Mouse (Mus musculus): Measurements from ENCODE around the gene Ptprn. TPM values are rescaled to one million over a fixed set of nuclear protein-coding genes. Genes with fewer than 3 reads are reported as not detected.
A peak's percentile ranks its signal among the peaks of the same experiment; 100 is the strongest.

Gene Ptprn
- polyA plus RNA-seq, 1 experiment, result 0.94 TPM

DNA sequence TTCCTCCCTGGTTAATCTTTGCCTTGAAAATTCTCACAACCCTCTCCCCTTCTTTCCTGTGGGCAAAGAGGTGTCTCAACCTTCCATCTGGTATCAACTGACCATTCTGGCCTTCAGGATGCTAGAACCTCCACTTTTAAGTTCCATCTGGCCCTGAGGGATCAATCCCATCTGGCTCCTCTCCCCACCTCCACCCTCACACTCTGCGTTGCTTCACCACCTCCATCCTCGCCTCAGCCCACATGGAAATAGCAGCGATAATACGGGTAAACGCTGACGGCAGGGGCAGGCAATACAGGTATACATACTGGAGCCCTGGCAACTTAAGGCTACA is 46.4 kb downstream of the Ptprn start:
- H3K27ac ChIP-seq (ENCODE audit: insufficient read depth, low read depth, low read length), result no peak overlapping the region
- TF ChIP-seq POLR2A (IDR thresholded peaks at IDR 0.05; ENCODE audit: borderline replicate concordance, low read depth, low read length) (no peak), CTCF (IDR thresholded peaks at IDR 0.05; ENCODE audit: low read depth, low read length) (no peak)
- H3K4me1 ChIP-seq (ENCODE audit: control insufficient read depth, insufficient read depth, low read length), result peaks cover 38% of the 10 kb centered on the region
- peak overlapping the region; percentile 95 for H3K4me3 ChIP-seq (ENCODE audit: insufficient read depth, low read length)

DNA sequence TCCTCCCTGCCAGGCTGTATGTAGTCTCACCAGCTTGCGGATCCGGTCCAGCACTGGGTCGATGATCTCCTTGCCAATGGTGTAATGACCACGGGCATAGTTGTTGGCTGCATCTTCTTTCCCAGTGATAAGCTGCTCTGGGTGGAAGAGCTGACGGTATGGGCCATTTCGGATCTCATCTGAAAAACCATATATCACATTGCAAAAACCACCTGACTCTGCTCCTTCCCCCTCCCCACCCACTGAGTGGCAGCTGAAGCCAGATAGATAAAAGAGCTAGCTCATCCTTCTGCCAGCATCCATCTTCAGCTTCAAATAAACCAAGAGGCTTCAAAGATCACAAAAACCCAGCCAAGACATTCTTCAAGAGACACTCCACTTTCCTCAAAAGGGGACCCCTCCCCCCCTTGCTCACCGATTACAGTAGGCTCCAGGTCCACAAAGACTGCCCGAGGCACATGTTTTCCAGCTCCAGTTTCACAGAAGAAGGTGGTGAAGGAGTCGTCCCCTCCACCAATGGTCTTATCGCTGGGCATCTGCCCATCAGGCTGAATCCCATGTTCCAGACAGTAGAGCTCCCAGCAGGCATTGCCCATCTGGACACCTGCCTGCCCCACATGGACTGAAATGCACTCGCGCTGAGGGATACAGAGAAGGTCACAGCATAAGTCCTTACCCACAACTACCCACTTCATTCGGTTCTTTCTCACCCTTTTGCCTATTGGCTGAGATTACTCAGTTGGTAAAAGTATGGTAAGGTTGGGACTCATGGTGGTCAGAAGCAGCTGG is 47.3 kb downstream of the Ptprn start:
- no peak overlapping the region for H3K27ac ChIP-seq (ENCODE audit: insufficient read depth, low read depth, low read length)
- no peak overlapping the region for H3K4me3 ChIP-seq (ENCODE audit: insufficient read depth, low read length)
- peaks cover 43% of the 10 kb centered on the region for H3K4me1 ChIP-seq (ENCODE audit: control insufficient read depth, insufficient read depth, low read length)
- TF ChIP-seq POLR2A (IDR thresholded peaks at IDR 0.05; ENCODE audit: borderline replicate concordance, low read depth, low read length), result no peak
- no peak for TF ChIP-seq CTCF (IDR thresholded peaks at IDR 0.05; ENCODE audit: low read depth, low read length)

DNA sequence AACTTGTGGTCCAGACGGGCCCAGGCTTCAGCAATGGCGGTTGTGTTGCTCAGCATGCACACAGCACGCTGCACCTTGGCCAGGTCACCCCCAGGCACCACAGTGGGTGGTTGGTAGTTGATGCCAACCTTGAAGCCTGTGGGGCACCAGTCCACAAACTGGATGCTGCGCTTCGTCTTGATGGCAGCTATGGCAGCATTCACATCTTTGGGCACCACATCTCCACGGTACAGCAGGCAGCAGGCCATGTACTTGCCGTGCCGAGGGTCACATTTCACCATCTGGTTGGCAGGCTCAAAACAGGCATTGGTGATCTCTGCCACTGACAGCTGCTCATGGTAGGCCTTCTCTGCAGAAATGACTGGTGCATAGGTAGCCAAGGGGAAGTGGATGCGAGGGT is 48.5 kb downstream of the Ptprn start:
- no peak for TF ChIP-seq CTCF (IDR thresholded peaks at IDR 0.05; ENCODE audit: low read depth, low read length)
- TF ChIP-seq POLR2A (IDR thresholded peaks at IDR 0.05; ENCODE audit: borderline replicate concordance, low read depth, low read length), result no peak
- Histone ChIP-seq H3K4me1 (ENCODE audit: control insufficient read depth, insufficient read depth, low read length) (peaks cover 43% of the 10 kb centered on the region), H3K27ac (ENCODE audit: insufficient read depth, low read depth, low read length) (no peak overlapping the region), H3K4me3 (ENCODE audit: insufficient read depth, low read length) (no peak overlapping the region)

DNA sequence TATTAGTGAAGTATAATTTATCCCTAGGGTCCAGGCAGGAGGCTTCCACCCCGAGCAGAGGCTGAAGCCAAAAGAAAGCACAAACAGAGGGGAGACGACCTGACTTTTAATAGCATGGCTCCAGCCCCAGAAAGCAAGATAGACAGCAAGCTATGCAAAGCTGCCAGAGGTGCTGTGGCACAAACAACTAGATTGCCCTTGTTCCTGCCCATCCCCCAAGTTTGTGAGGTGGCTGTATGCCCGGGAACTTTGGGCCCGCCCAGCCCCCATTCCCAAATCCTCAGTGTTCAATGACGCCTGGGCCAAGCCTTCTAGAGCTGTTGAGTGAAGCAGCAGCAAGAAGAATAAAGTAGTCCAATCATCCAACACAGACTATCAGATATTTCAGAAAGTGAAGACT is 49.4 kb downstream of the Ptprn start:
- no peak for TF ChIP-seq POLR2A (IDR thresholded peaks at IDR 0.05; ENCODE audit: borderline replicate concordance, low read depth, low read length)
- H3K4me1 ChIP-seq (ENCODE audit: control insufficient read depth, insufficient read depth, low read length), result peaks cover 46% of the 10 kb centered on the region
- 0 out of 2 replicates have a peak overlapping the region, but pooled peaks have one; percentile 3 for H3K27ac ChIP-seq (ENCODE audit: insufficient read depth, low read depth, low read length)
- H3K4me3 ChIP-seq (ENCODE audit: insufficient read depth, low read length), result no peak overlapping the region

DNA sequence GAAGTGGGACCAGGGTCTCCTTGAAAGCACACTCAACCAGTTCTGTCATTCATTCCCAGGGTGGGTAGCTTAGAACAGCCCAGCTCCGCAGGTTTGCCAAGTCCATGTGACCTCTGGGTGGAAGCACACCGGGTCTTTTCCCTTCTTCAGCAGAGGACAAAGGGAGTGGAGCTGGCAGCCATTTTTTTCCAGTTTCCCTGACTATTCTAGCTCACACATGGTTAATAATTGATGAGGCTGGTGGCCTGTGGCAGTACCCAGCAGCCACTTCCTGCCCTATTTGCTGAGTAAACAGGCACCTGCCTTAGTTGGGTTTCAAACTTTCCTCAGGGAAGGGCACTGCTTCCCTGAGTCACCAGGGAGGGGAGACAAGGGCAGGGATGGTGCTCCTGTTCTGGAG is 49.9 kb downstream of the Ptprn start:
- no peak overlapping the region for H3K4me3 ChIP-seq (ENCODE audit: insufficient read depth, low read length)
- no peak overlapping the region for H3K27ac ChIP-seq (ENCODE audit: insufficient read depth, low read depth, low read length)
- peaks cover 48% of the 10 kb centered on the region for H3K4me1 ChIP-seq (ENCODE audit: control insufficient read depth, insufficient read depth, low read length)
- TF ChIP-seq POLR2A (IDR thresholded peaks at IDR 0.05; ENCODE audit: borderline replicate concordance, low read depth, low read length), result no peak
- TF ChIP-seq CTCF (IDR thresholded peaks at IDR 0.05; ENCODE audit: low read depth, low read length), result no peak

DNA sequence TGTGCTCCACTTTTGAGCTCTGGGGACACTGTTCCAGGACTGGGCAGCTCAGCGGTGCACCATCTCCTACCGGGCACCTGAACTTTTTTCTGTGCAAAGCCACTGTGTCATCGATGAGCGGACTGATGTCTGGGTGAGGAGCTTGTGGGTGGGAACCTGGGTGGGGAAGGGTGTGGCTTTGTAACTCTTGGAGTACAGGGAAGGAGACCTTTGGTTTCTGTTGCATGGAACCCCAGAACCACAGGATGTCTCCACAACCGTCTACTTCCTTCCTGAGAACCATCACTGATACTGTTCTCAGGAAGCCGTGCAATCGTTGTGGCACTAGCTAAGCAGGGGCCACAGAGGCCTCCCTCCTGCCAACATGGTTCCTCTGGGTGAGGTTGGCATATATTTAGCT is 51.2 kb downstream of the Ptprn start:
- no peak for TF ChIP-seq CTCF (IDR thresholded peaks at IDR 0.05; ENCODE audit: low read depth, low read length)
- TF ChIP-seq POLR2A (IDR thresholded peaks at IDR 0.05; ENCODE audit: borderline replicate concordance, low read depth, low read length), result no peak
- H3K4me3 ChIP-seq (ENCODE audit: insufficient read depth, low read length), result no peak overlapping the region
- no peak overlapping the region for H3K27ac ChIP-seq (ENCODE audit: insufficient read depth, low read depth, low read length)
- peaks cover 46% of the 10 kb centered on the region for H3K4me1 ChIP-seq (ENCODE audit: control insufficient read depth, insufficient read depth, low read length)

DNA sequence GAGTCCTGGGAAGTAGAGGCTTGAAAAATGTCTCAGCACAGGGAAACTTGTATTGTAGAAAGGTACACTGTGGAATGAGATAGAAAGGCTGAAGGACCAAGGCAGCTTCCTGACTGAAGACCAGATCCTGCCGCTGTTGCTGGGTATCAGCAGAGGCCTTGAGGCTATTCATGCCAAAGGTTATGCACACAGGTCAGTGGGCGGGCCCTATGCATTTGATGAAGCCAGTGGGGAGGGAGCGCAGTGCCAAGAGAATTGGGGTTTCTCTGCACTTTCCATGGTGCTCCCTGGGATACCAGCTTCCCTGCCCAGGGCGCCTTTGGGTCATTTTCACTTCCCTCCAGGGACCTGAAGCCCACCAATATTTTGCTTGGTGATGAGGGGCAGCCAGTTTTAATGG is 51.8 kb downstream of the Ptprn start:
- Histone ChIP-seq H3K4me1 (ENCODE audit: control insufficient read depth, insufficient read depth, low read length) (peaks cover 43% of the 10 kb centered on the region), H3K27ac (ENCODE audit: insufficient read depth, low read depth, low read length) (no peak overlapping the region)

DNA sequence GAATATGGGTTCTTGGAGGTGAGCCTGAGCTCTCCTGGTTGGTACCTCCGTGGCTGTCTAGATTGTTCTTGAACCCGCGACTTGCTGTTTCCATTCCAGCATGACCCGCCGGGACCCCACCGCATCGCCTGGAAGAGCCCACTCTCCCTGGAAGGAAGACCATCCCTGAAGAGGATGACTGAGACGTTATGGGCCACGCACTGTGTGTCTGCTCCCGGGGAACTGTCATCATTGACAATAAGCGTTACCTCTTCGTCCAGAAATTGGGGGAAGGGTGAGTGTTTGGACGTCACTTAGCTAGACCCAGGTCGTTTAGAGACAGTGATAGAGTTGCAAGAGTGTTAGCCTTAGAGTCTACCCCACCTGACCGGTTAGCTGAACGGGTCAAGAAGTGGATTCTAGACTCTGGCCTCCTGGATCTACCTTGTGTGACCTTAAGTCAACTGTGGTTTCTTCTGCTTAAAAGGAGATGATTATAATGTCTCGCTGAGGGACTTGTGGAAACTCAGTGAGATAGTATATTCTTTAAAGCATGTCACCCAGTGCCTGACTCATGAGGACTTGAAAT is 53.1 kb downstream of the Ptprn start:
- TF ChIP-seq POLR2A (IDR thresholded peaks at IDR 0.05; ENCODE audit: borderline replicate concordance, low read depth, low read length), result no peak
- TF ChIP-seq CTCF (IDR thresholded peaks at IDR 0.05; ENCODE audit: low read depth, low read length), result no peak
- Histone ChIP-seq H3K4me1 (ENCODE audit: control insufficient read depth, insufficient read depth, low read length) (peaks cover 43% of the 10 kb centered on the region), H3K4me3 (ENCODE audit: insufficient read depth, low read length) (peak overlapping the region; percentile 96), H3K27ac (ENCODE audit: insufficient read depth, low read depth, low read length) (no peak overlapping the region)

More for the DNA sequence above, 51.8 kb downstream of the Ptprn start:
- TF ChIP-seq CTCF (IDR thresholded peaks at IDR 0.05; ENCODE audit: low read depth, low read length), result no peak
- TF ChIP-seq POLR2A (IDR thresholded peaks at IDR 0.05; ENCODE audit: borderline replicate concordance, low read depth, low read length), result no peak
- H3K4me3 ChIP-seq (ENCODE audit: insufficient read depth, low read length), result no peak overlapping the region

DNA sequence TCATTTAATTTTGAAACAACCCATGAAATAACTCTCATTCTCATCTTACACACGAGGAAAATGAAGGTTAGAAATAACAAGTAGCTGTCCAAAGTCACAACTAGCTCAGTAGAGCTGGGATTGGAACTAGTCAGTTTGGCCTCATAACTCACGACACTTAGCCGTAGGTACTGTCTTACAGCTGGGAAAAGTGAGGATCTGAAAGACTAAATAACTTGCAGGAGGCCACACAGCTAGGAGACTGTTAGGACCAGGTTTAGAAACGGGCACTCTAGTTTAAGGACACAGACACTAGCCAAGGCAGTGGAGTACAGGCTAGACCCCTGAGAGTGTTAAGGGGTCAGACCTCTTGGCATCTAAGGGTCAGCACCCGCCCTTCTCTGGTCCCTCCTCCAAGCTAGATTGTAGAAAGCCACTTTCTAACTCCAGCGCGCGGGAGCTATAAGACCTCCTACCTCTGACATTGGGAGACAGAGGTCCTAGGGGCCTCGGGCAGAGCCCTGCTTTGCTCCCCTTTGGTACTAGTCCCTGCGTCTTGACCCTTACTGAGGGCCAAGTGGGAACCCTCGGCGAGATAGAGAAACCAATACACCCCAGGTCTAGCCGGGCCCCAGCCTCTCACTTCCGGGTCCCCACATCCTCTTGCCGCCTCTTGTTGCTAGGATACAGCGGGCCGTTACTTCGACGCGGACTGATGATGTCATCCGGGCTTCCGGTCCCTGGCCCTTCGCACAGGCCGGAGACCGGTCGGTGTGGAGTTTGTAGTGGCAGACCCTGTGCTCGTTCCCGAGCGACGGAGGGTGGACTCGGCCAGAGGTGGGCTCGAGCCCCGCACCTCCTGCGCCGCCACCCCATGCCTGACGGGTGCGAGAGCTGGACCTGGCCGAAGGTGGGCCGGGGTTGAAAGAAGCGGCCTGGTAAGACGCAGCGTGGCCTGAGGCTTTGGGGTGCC is 53.9 kb downstream of the Ptprn start, which contains the start of the genes Glb1l and Stk16:
Gene Glb1l (minus strand): TSS at position 678 of the 952 bp plus-strand sequence.
Gene Stk16 (plus strand): TSS at position 703 of the 952 bp plus-strand sequence.
- H3K27ac ChIP-seq (ENCODE audit: insufficient read depth, low read depth, low read length), result no peak within 1 kb of the TSS
- H3K4me1 ChIP-seq (ENCODE audit: control insufficient read depth, insufficient read depth, low read length), result peaks cover 40% of the 10 kb centered on the region
- H3K4me3 ChIP-seq (ENCODE audit: insufficient read depth, low read length), result peak within 1 kb of the TSS; percentile 96

More for the DNA sequence above, 53.9 kb downstream of the Ptprn start, which contains the start of the genes Glb1l and Stk16:
- no peak for TF ChIP-seq CTCF (IDR thresholded peaks at IDR 0.05; ENCODE audit: low read depth, low read length)

All from bone marrow macrophage, adult 2 months (primary cell).